In the genomic region with DNA sequence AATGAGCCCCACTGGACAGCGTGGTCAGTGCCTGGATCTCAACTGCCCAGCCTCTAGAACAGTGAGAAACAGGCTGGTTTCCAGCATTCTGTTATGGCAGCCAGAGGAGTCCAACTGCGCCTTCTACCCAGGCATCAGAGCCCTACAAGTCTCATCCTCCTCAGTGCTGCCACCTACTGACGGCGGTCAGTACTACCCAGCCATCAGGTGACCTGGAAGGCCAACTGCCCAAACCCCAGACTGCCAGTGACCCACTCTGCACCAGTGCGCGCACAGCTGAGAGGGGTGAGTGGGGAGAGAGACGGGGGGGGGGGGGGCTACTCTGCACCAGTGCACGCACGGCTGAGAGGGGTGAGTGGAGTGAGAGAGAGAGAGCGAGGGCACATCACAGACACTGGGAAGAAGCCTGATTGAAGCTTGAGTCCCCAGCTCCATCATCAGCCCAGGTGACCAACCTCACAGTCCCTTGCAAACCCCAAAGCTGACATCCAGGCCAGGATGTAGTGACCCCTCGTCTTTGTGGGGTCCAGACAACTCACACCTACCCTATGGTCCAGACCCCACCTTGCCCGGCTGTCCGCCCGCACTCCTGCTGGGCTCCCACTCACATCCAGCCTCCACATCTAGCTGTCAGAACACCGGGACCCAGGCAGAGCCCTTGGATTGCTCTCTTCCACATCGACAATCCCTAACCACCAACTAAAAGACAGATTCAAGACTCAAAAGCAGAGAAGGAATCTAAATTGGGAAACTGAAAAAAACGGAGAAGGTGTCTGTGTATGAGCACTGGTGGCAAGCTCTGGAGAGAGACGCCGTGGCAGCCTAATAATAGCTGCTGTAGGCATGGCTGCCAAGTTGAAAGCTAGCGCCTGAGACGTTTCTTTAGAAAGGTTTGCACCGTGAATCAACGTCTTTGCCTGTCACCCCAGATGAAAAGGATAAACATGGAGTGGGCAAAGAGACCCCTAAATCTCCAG, we compare ENCODE assay signal across 8 mouse cellular contexts. TPM values are rescaled to one million over a fixed set of nuclear protein-coding genes. Genes with fewer than 3 reads are reported as not detected.
A peak's percentile ranks its signal among the peaks of the same experiment; 100 is the strongest.
DNase-seq lines count a peak whose midpoint lies in the region; ATAC-seq and TF ChIP-seq lines count a peak whose summit lies in the region.

No protein-coding gene starts in this region.

- H3K4me2 ChIP-seq in lung, embryonic 15.5 days = peak overlapping the region; percentile 12; the same call in 1 of the 2 replicates

- no peak overlapping the region for H3K9ac ChIP-seq in MEL (ENCODE audit: control insufficient read depth, low read depth, low read length, poor library complexity, severe bottlenecking)
- H3K9ac ChIP-seq in lung, embryonic 15.5 days = no peak overlapping the region

- WGBS in lung, embryonic 15.5 days = 40% methylated on average over 23 of the region's 23 CpGs

- no peak for TF ChIP-seq EP300 in MEL (IDR thresholded peaks at IDR 0.05; ENCODE audit: low read depth in 1 of 2, low read length in 2 of 2)

- no peaks in the 10 kb centered on the region for H3K79me2 ChIP-seq in MEL (ENCODE audit: control insufficient read depth, insufficient read depth, low read length, poor library complexity)

- H3K27me3 ChIP-seq in MEL (ENCODE audit: control insufficient read depth in 1 of 2, insufficient read depth in 2 of 2, low read length in 2 of 2) = no peaks in the 10 kb centered on the region
- no peaks in the 10 kb centered on the region for H3K27me3 ChIP-seq in lung, embryonic 15.5 days

- peak; percentile 59 for DNase-seq in MEL (ENCODE audit: low read depth, low spot score)
- DNase-seq in heart, postnatal 10 days = peak; percentile 82 to 89
- peak; percentile 37 to 53 for DNase-seq in layer of hippocampus, adult 2 months (ENCODE audit: low spot score in 2 of 2)
- peak; percentile 75 for DNase-seq in retina, postnatal 7 days (ENCODE audit: low read depth, low spot score)

- peak; percentile 53 for ATAC-seq in erythroid progenitor cell, adult 5-6 weeks (replicated peaks; ENCODE audit: low FRiP score, poor library complexity, severe bottlenecking)
- peak; percentile 44; the same call in 1 of the 2 replicates for ATAC-seq in lung, embryonic 15.5 days (ENCODE audit: borderline replicate concordance, extremely low read depth, low FRiP score, low TSS enrichment)
- no peak for ATAC-seq in inflammation-experienced regulatory T-cells, adult 6 months

- H3K4me1 ChIP-seq in MEL (ENCODE audit: control insufficient read depth in 1 of 2, insufficient read depth in 2 of 2, low read length in 2 of 2) = no peaks in the 10 kb centered on the region
- H3K4me1 ChIP-seq in bone marrow macrophage, adult 2 months (ENCODE audit: control insufficient read depth, insufficient read depth, low read length) = no peaks in the 10 kb centered on the region
- peaks cover 33% of the 10 kb centered on the region for H3K4me1 ChIP-seq in lung, embryonic 15.5 days

- no peak overlapping the region for H3K4me3 ChIP-seq in MEL (ENCODE audit: control insufficient read depth in 1 of 2, insufficient read depth in 1 of 2, low read depth in 2 of 2, low read length in 2 of 2)
- H3K4me3 ChIP-seq in bone marrow macrophage, adult 2 months (ENCODE audit: insufficient read depth, low read length) = no peak overlapping the region
- peak overlapping the region; percentile 10; the same call in 1 of the 2 replicates for H3K4me3 ChIP-seq in layer of hippocampus, adult 2 months
- no peak overlapping the region for H3K4me3 ChIP-seq in lung, embryonic 15.5 days

- H3K9me3 ChIP-seq in MEL (replicated peaks; ENCODE audit: insufficient read depth, low read length) = no peaks in the 10 kb centered on the region
- H3K9me3 ChIP-seq in lung, embryonic 15.5 days = no peaks in the 10 kb centered on the region

- H3K27ac ChIP-seq in MEL (ENCODE audit: control insufficient read depth, low read depth, low read length) = no peak overlapping the region
- no peak overlapping the region for H3K27ac ChIP-seq in bone marrow macrophage, adult 2 months (ENCODE audit: insufficient read depth, low read depth, low read length)
- peak overlapping the region; percentile 85 for H3K27ac ChIP-seq in layer of hippocampus, adult 2 months
- H3K27ac ChIP-seq in lung, embryonic 15.5 days = peak overlapping the region; percentile 58

- peak; percentile 48 to 56 (median 49) for TF ChIP-seq CTCF in MEL (IDR thresholded peaks at IDR 0.05 in 2 of 3, conservative IDR thresholded peaks at IDR 0.05 in 1 of 3; ENCODE audit: control insufficient read depth in 1 of 3, insufficient read depth in 1 of 3, low read depth in 2 of 3, low read length in 3 of 3, poor library complexity in 1 of 3, severe bottlenecking in 1 of 3)
- peak; percentile 42 for TF ChIP-seq CTCF in bone marrow macrophage, adult 2 months (IDR thresholded peaks at IDR 0.05; ENCODE audit: low read depth, low read length)
- TF ChIP-seq CTCF in layer of hippocampus, adult 2 months (conservative IDR thresholded peaks at IDR 0.05) = peak; percentile 82

- no peak for TF ChIP-seq POLR2A in MEL (IDR thresholded peaks at IDR 0.05; ENCODE audit: control insufficient read depth in 1 of 2, insufficient read depth in 1 of 2, low read depth in 1 of 2, low read length in 2 of 2, poor library complexity in 1 of 2)
- no peak for TF ChIP-seq POLR2A in bone marrow macrophage, adult 2 months (IDR thresholded peaks at IDR 0.05; ENCODE audit: borderline replicate concordance, low read depth, low read length)

- no peaks in the 10 kb centered on the region; a peak in 1 of 4 replicates for H3K36me3 ChIP-seq in MEL (ENCODE audit: control insufficient read depth in 1 of 2, insufficient read depth in 2 of 2, low read length in 2 of 2)
- peaks cover 20% of the 10 kb centered on the region for H3K36me3 ChIP-seq in lung, embryonic 15.5 days

- peak; percentile 13; the same call in 1 of the 2 replicates for TF ChIP-seq RAD21 in MEL (IDR thresholded peaks at IDR 0.05; ENCODE audit: low read depth, low read length)

- intact Hi-C loops in heart, postnatal 10 days (cut with DNase I) = loop anchor here (2.0 kb wide), 1 partner anchor 14 kb away; no protein-coding TSS in a partner anchor

TF ChIP-seq in MEL, 35 proteins besides CTCF, POLR2A, EP300 and RAD21:
- no peak for TF ChIP-seq KAT2A (conservative IDR thresholded peaks at IDR 0.05; ENCODE audit: low read depth, low read length)
- TF ChIP-seq USF1 (IDR thresholded peaks at IDR 0.05; ENCODE audit: low read depth, low read length) = peak; percentile 60; the same call in 1 of the 2 replicates
- 0 out of 2 replicates have a peak, but pooled peaks have one; percentile 16 for TF ChIP-seq ELF1 (IDR thresholded peaks at IDR 0.05; ENCODE audit: low read depth, low read length)
- TF ChIP-seq ZMIZ1 (IDR thresholded peaks at IDR 0.05; ENCODE audit: low read depth, low read length) = no peak
- no peak for TF ChIP-seq SIN3A (IDR thresholded peaks at IDR 0.05; ENCODE audit: low read length)
- no peak for TF ChIP-seq UBTF (IDR thresholded peaks at IDR 0.05; ENCODE audit: borderline replicate concordance, insufficient read depth, low read depth, low read length)
- TF ChIP-seq SMC3 (IDR thresholded peaks at IDR 0.05; ENCODE audit: low read depth, low read length) = peak; percentile 49
- peak; percentile 1; the same call in 1 of the 2 replicates for TF ChIP-seq ZC3H11A (IDR thresholded peaks at IDR 0.05; ENCODE audit: low read depth, low read length)

RNA-seq across cellular contexts. Expression of a gene that starts 22.6 kb away (rescaled TPM):
- 7.2 and 7.5 TPM in 2 replicates for total RNA-seq in MEL (2012; rRNA removed)
- 10 to 100 TPM in 1 of 2 experiments, not detected in 1; 28.4 TPM for polyA plus RNA-seq in MEL (2012; ENCODE audit: insufficient read depth in 1 of 2, insufficient read length in 2 of 2, low read depth in 1 of 2, low replicate concordance in 2 of 2, missing spikeins in 1 of 2)
- polyA plus RNA-seq in bone marrow macrophage, adult 2 months (2012; ENCODE audit: insufficient read depth, insufficient read length, missing spikeins) = 48.1 and 51.2 TPM in 2 replicates
- total RNA-seq in erythroid progenitor cell, adult 5-6 weeks (2015; ENCODE audit: low replicate concordance) = 0.84 and 3.6 TPM in 2 replicates
- 0.39 TPM in 1 of 2 replicates, not detected in the other for total RNA-seq in erythroid progenitor cell, adult 5-6 weeks (2017; ENCODE audit: low replicate concordance)
- total RNA-seq in heart, postnatal 10 days (2021) = 10 to 100 TPM; 59.2 to 67.8 TPM
- total RNA-seq in layer of hippocampus, adult 2 months (2021) = 10 to 100 TPM; 53.6 to 56.0 TPM
- polyA plus RNA-seq in lung, embryonic 15.5 days (2015; fragmentation: Nextera tagmentation; extraction: Ambion mirVana) = 76.4 and 76.5 TPM in 2 replicates
- 10 to 100 TPM in 1 of 3 experiments, 1 to 10 TPM in 2; 8.2 to 12.8 (median 9.2) TPM for polyA plus RNA-seq in inflammation-experienced regulatory T-cells, adult 6 months (2017; shearing (Covaris generic))

RNA-seq across cellular contexts. Expression of a gene that starts 34.3 kb away (rescaled TPM):
- total RNA-seq in MEL (2012; rRNA removed) = 3.3 TPM in 2 replicates
- 1 to 10 TPM in 1 of 2 experiments, not detected in 1; 5.8 TPM for polyA plus RNA-seq in MEL (2012; ENCODE audit: insufficient read depth in 1 of 2, insufficient read length in 2 of 2, low read depth in 1 of 2, low replicate concordance in 2 of 2, missing spikeins in 1 of 2)
- 0.90 and 1.5 TPM in 2 replicates for polyA plus RNA-seq in bone marrow macrophage, adult 2 months (2012; ENCODE audit: insufficient read depth, insufficient read length, missing spikeins)
- total RNA-seq in erythroid progenitor cell, adult 5-6 weeks (2015; ENCODE audit: low replicate concordance) = not detected in 2 replicates
- not detected in 2 replicates for total RNA-seq in erythroid progenitor cell, adult 5-6 weeks (2017; ENCODE audit: low replicate concordance)
- total RNA-seq in heart, postnatal 10 days (2021) = 1 to 10 TPM; 4.8 to 6.0 TPM
- 1 to 10 TPM in 1 of 2 experiments, under 1 TPM in 1; 0.87 to 1.8 TPM for total RNA-seq in layer of hippocampus, adult 2 months (2021)
- polyA plus RNA-seq in lung, embryonic 15.5 days (2015; fragmentation: Nextera tagmentation; extraction: Ambion mirVana) = 4.8 and 5.3 TPM in 2 replicates
- 1 to 10 TPM in 2 of 3 experiments, under 1 TPM in 1; 0.84 to 5.5 (median 1.5) TPM for polyA plus RNA-seq in inflammation-experienced regulatory T-cells, adult 6 months (2017; shearing (Covaris generic))

RNA-seq across cellular contexts. Expression of a gene that starts 52.6 kb away (rescaled TPM):
- 11.8 and 12.0 TPM in 2 replicates for total RNA-seq in MEL (2012; rRNA removed)
- polyA plus RNA-seq in MEL (2012; ENCODE audit: insufficient read depth in 1 of 2, insufficient read length in 2 of 2, low read depth in 1 of 2, low replicate concordance in 2 of 2, missing spikeins in 1 of 2) = 10 to 100 TPM in 1 of 2 experiments, not detected in 1; 24.7 TPM
- polyA plus RNA-seq in bone marrow macrophage, adult 2 months (2012; ENCODE audit: insufficient read depth, insufficient read length, missing spikeins) = 4.5 and 5.5 TPM in 2 replicates
- 3.8 and 4.3 TPM in 2 replicates for total RNA-seq in erythroid progenitor cell, adult 5-6 weeks (2015; ENCODE audit: low replicate concordance)
- 2.1 and 7.5 TPM in 2 replicates for total RNA-seq in erythroid progenitor cell, adult 5-6 weeks (2017; ENCODE audit: low replicate concordance)
- total RNA-seq in heart, postnatal 10 days (2021) = 10 to 100 TPM in 1 of 2 experiments, 1 to 10 TPM in 1; 9.1 to 11.1 TPM
- total RNA-seq in layer of hippocampus, adult 2 months (2021) = 10 to 100 TPM; 23.8 to 23.9 TPM
- 19.1 and 20.2 TPM in 2 replicates for polyA plus RNA-seq in lung, embryonic 15.5 days (2015; fragmentation: Nextera tagmentation; extraction: Ambion mirVana)
- polyA plus RNA-seq in inflammation-experienced regulatory T-cells, adult 6 months (2017; shearing (Covaris generic)) = 10 to 100 TPM; 12.5 to 18.4 (median 15.1) TPM

Comparison
In these comparisons a context has a peak if more than half of its experiments do, and no peak if none do; other contexts are left out.
1. H3K27ac ChIP-seq: peak in layer of hippocampus, adult 2 months (single experiment) and lung, embryonic 15.5 days (single experiment); none in MEL (single experiment) and bone marrow macrophage, adult 2 months (single experiment).
2. Peak in every context shown above with its lines, with median percentiles within 50 percentile points of each other: DNase-seq and CTCF ChIP-seq.